Mouse (Mus musculus) skeletal muscle tissue, adult 2 months (tissue): ENCODE measurements around the gene Itpr1.

Source experiments
- DNase-seq: peaks from one replicate; pipeline ENCODE4 v3.0.0-alpha.2; 2012; ENCODE audit warnings: low read depth, low spot score

Itpr1 gene

GRCm38 (mm10) chr6:108213481-108214293 lies 791 bp downstream of the Itpr1 start:
- DNase-seq, result no peak

GRCm38 (mm10) chr6:108214294-108214925 lies 1.5 kb downstream of the Itpr1 start:
- no peak for DNase-seq

- no peak for DNase-seq
Observed at GRCm38 (mm10) chr6:108216091-108216490, 3.2 kb downstream of the Itpr1 start.

GRCm38 (mm10) chr6:108216832-108217231 lies 3.9 kb downstream of the Itpr1 start:
- no peak for DNase-seq

GRCm38 (mm10) chr6:108217987-108218386 lies 5.1 kb downstream of the Itpr1 start:
- DNase-seq, result peak; percentile 56

GRCm38 (mm10) chr6:108222435-108222834 lies 9.5 kb downstream of the Itpr1 start:
- no peak for DNase-seq

- no peak for DNase-seq
Observed at GRCm38 (mm10) chr6:108222875-108223274, 10.0 kb downstream of the Itpr1 start.

- no peak for DNase-seq
Observed at GRCm38 (mm10) chr6:108224361-108224760, 11.5 kb downstream of the Itpr1 start.

- no peak for DNase-seq
Observed at GRCm38 (mm10) chr6:108225027-108225426, 12.1 kb downstream of the Itpr1 start.

- no peak for DNase-seq
Observed at GRCm38 (mm10) chr6:108226230-108226629, 13.3 kb downstream of the Itpr1 start.

GRCm38 (mm10) chr6:108227461-108227860 lies 14.6 kb downstream of the Itpr1 start:
- DNase-seq, result no peak

- DNase-seq, result no peak
Observed at GRCm38 (mm10) chr6:108228048-108228447, 15.2 kb downstream of the Itpr1 start.

- no peak for DNase-seq
Observed at GRCm38 (mm10) chr6:108228601-108229000, 15.7 kb downstream of the Itpr1 start.

GRCm38 (mm10) chr6:108230608-108231007 lies 17.7 kb downstream of the Itpr1 start:
- no peak for DNase-seq

GRCm38 (mm10) chr6:108231892-108232710 lies 19.2 kb downstream of the Itpr1 start:
- DNase-seq, result no peak

- DNase-seq, result no peak
Observed at GRCm38 (mm10) chr6:108233070-108233469, 20.2 kb downstream of the Itpr1 start.

GRCm38 (mm10) chr6:108234536-108234935 lies 21.6 kb downstream of the Itpr1 start:
- no peak for DNase-seq

GRCm38 (mm10) chr6:108235680-108236123 lies 22.8 kb downstream of the Itpr1 start:
- DNase-seq, result no peak

- no peak for DNase-seq
Observed at GRCm38 (mm10) chr6:108236411-108236921, 23.6 kb downstream of the Itpr1 start.

GRCm38 (mm10) chr6:108236996-108237395 lies 24.1 kb downstream of the Itpr1 start:
- DNase-seq, result no peak

GRCm38 (mm10) chr6:108237585-108237984 lies 24.7 kb downstream of the Itpr1 start:
- DNase-seq, result no peak

GRCm38 (mm10) chr6:108238011-108238410 lies 25.1 kb downstream of the Itpr1 start:
- DNase-seq, result no peak
